In genomic region chr8:79639586-79640451, GRCm38 (mm10) we compare ENCODE assay signal across 8 mouse cellular contexts. TPM values are rescaled to one million over a fixed set of nuclear protein-coding genes. Genes with fewer than 3 reads are reported as not detected.
DNase-seq lines count a peak whose midpoint lies in the region; ATAC-seq lines count a peak whose summit lies in the region.

TSS of gene Otud4 (plus strand) at chr8:79639618.

- 0 out of 2 replicates have a peak, but pooled peaks have one; percentile 8 for ATAC-seq in common myeloid progenitor, adult 5-6 weeks (replicated peaks; ENCODE audit: low read depth, poor library complexity, severe bottlenecking)
- ATAC-seq in megakaryocyte, adult 5-6 weeks (ENCODE audit: poor library complexity, severe bottlenecking) = peak; percentile 53

- intact Hi-C loops in gastrocnemius, postnatal 14 days (cut with DNase I; ENCODE audit: low total_unique reads) = no loop called here

- peak; percentile 74 to 89 for DNase-seq in adrenal gland, adult (ENCODE audit: inconsistent age in 2 of 2, low spot score in 1 of 2)
- DNase-seq in gastrocnemius, postnatal 14 days = peak; percentile 49
- peak; percentile 63 for DNase-seq in induced T-regulatory cell, adult 2 months (ENCODE audit: low read depth)
- peak; percentile 13 to 48 for DNase-seq in left cerebral cortex, adult 9 months (ENCODE audit: low spot score in 2 of 2)
- peak; percentile 67 to 74 for DNase-seq in right cerebral cortex, postnatal 10 days (ENCODE audit: low spot score in 2 of 2)
- DNase-seq in yolk sac, embryonic 10.5 days (ENCODE audit: low spot score) = peak; percentile 68

RNA-seq across cellular contexts. Expression of gene Otud4, which starts in this region (rescaled TPM):
- total RNA-seq in common myeloid progenitor, adult 5-6 weeks (2017) = 77.6 and 81.6 TPM in 2 replicates
- 10 to 100 TPM; 46.7 to 49.3 TPM for total RNA-seq in gastrocnemius, postnatal 14 days (2021)
- total RNA-seq in megakaryocyte, adult 5-6 weeks (2015) = 29.2 and 38.7 TPM in 2 replicates
- 31.4 and 36.5 TPM in 2 replicates for total RNA-seq in megakaryocyte, adult 5-6 weeks (2017)

Comparison
In these comparisons a context has a peak if more than half of its experiments do, and no peak if none do; other contexts are left out.
1. Peak in every context shown above with its lines: DNase-seq and ATAC-seq.
2. DNase-seq: peak in every context shown above with its lines; median percentile 82 in adrenal gland, adult; 70 in right cerebral cortex, postnatal 10 days; 68 in yolk sac, embryonic 10.5 days; 63 in induced T-regulatory cell, adult 2 months; 49 in gastrocnemius, postnatal 14 days; 30 in left cerebral cortex, adult 9 months.